Mouse (Mus musculus) heart, embryonic 16.5 days (tissue): Measurements from ENCODE around the gene Mcee. TPM values are rescaled to one million over a fixed set of nuclear protein-coding genes. Genes with fewer than 3 reads are reported as not detected.

Experiments
- ATAC-seq: fragments of 200-750 bp; cut with Nextera tagmentation; replicated peaks from 2 replicates; pipeline ENCODE4 v1.8.0; 2017; ENCODE audit warnings: moderate number of reproducible peaks; ENCODE audit not compliant: insufficient read depth, low FRiP score; ENCODE audit errors: extremely low read depth
- H3K27ac ChIP-seq: fragments of 300-500 bp; sonication (generic); 2 replicates; pipeline ENCODE4 v1.5.1; 2014; ENCODE audit warnings: mild to moderate bottlenecking, low read length, control low read depth, moderate library complexity
- H3K27me3 ChIP-seq: fragments of 300-500 bp; sonication (generic); 2 replicates; pipeline ENCODE4 v1.6.1; 2014; ENCODE audit warnings: low read length, mixed read lengths; ENCODE audit not compliant: control insufficient read depth, insufficient read depth
- H3K36me3 ChIP-seq: fragments of 300-500 bp; sonication (generic); 2 replicates; pipeline ENCODE4 v1.6.1; 2014; ENCODE audit not compliant: control insufficient read depth, insufficient read depth
- H3K4me1 ChIP-seq: fragments of 300-500 bp; sonication (generic); 2 replicates; pipeline ENCODE4 v1.6.1; 2014; ENCODE audit warnings: low read length, mixed read lengths; ENCODE audit not compliant: control insufficient read depth, insufficient read depth
- H3K4me2 ChIP-seq: fragments of 300-500 bp; sonication (generic); 2 replicates; pipeline ENCODE4 v1.6.1; 2014; ENCODE audit warnings: low read depth, mild to moderate bottlenecking, control low read depth, low read length
- H3K4me3 ChIP-seq: fragments of 300-500 bp; sonication (generic); 2 replicates; pipeline ENCODE4 v1.5.1; 2014; ENCODE audit warnings: mild to moderate bottlenecking, control low read depth, low read length
- H3K9ac ChIP-seq: fragments of 300-500 bp; sonication (generic); 2 replicates; pipeline ENCODE4 v1.6.1; 2014; ENCODE audit warnings: low read length, control low read depth
- H3K9me3 ChIP-seq: fragments of 300-500 bp; sonication (generic); replicated peaks from 2 replicates; pipeline ENCODE4 v1.6.1; 2016; ENCODE audit warnings: low read length; ENCODE audit not compliant: control insufficient read depth
- WGBS: fragments of 180-500 bp; shearing (Covaris S2); extraction: QIAGEN DNeasy Blood & Tissue Kit; methylation state at CpG from one replicate; pipeline ENCODE4 v1.1.7; 2014; 5-methylcytosine and 5-hydroxymethylcytosine counted together
- polyA plus RNA-seq: library from polyadenylated mRNA; unstranded; fragments of >200 nt; fragmentation: Nextera tagmentation; extraction: Ambion mirVana; gene quantifications from 2 replicates; pipeline ENCODE4 v1.2.1, GENCODE M21; 2015

The Mcee gene
- polyA plus RNA-seq, 1 experiment from 2014 or later, result 139 TPM

DNA sequence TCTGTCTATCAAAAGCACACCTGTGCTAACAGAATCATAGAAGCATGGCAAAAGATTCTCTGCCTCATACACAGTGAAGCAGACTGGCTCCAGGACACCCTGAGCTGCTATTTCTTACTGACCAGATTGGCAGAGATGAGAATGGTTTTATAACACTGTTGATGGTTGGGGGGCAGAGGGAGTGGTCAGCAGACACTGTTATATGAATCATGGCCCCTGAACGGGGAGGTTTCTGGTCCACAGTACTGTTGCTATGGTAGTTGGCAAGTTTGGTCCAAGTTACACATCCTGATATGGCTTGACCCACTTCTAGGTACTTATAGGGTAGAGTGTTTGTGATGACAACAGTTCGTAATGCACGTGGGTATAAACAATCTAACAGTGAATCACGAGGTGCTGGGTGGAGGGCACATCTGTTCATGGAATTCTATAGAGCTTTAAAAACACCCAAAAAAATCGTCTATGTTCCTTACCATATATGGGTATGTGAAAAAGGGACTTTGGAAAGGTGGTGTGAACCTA, 59.5 kb downstream of the Mcee start:
- H3K27me3 ChIP-seq, result no peaks in the 10 kb centered on the region
- no peak for ATAC-seq

DNA sequence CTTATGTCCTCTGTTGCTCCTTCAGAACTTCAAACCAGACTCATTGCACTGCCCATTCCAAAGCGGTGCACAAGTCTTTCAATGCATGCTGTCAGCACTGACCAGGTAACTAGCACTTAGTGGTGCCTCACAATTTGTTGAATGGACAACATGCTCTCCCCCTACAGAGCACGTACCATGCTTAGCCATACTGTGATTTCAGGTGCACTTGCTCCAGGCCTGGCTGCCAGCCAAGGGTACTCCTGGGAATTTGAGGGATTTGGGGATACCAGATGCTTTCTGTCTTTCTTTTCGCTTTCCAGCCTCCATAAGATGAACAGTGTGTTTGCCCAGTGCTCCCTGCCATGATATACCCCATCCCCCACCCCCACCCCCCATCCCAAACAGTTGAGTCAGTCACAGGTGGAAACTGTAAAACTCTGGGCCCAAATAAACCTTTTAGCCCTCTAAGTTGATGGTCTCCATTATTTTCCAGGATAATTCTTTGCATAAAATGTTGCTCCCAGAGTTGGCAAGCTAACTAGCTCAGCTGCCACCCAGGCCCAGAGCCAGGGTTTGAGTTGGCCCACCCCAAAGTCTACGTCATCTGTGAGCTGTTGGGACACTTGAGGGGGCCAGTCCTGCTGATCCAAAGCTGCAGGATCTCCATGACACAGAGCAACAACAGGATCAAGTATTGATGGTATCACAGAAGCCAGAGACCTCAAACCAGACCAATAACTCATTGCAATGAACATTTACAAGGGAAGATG, 60.2 kb downstream of the Mcee start:
- Histone ChIP-seq H3K4me2 (no peak overlapping the region), H3K36me3 (no peaks in the 10 kb centered on the region), H3K9ac (no peak overlapping the region), H3K4me3 (no peak overlapping the region), H3K27me3 (no peaks in the 10 kb centered on the region), H3K9me3 (no peaks in the 10 kb centered on the region), H3K27ac (no peak overlapping the region), H3K4me1 (no peaks in the 10 kb centered on the region)
- ATAC-seq, result no peak
- WGBS, result 76% methylated on average over 4 of the region's 4 CpGs

More for the DNA sequence above, 59.5 kb downstream of the Mcee start:
- Histone ChIP-seq H3K4me1 (no peaks in the 10 kb centered on the region), H3K36me3 (no peaks in the 10 kb centered on the region), H3K9me3 (no peaks in the 10 kb centered on the region; the same call in 1 of the 2 replicates), H3K27ac (no peak overlapping the region), H3K9ac (no peak overlapping the region), H3K4me2 (no peak overlapping the region), H3K4me3 (no peak overlapping the region)
- WGBS, result 62% methylated on average over 5 of the region's 5 CpGs

DNA sequence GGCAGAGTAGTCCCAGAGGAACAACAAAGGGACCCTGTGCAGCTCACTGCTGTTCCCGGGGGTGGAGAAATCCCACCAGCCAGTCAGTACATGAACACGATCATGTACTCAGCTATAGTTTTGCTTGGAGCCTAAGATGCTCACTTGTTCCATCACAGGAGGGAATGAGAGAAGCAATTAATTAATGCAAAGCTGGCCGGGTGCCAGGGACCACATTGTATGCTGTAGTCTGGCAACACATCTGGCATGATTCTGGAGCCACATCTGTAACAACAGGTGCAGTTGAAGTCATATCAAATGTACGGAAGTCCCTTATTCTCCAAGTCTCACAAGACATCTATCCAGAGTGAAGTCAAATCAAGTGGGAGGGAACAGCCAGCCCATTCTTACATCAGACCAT, 63.8 kb downstream of the Mcee start:
- no peaks in the 10 kb centered on the region for H3K27me3 ChIP-seq
- H3K9ac ChIP-seq, result no peak overlapping the region
- no peak for ATAC-seq
- H3K4me1 ChIP-seq, result no peaks in the 10 kb centered on the region
- no peak overlapping the region for H3K4me3 ChIP-seq
- H3K4me2 ChIP-seq, result no peak overlapping the region
- H3K36me3 ChIP-seq, result no peaks in the 10 kb centered on the region
- no peak overlapping the region for H3K27ac ChIP-seq
- no peaks in the 10 kb centered on the region for H3K9me3 ChIP-seq
- 81% methylated on average over 4 of the region's 4 CpGs for WGBS

DNA sequence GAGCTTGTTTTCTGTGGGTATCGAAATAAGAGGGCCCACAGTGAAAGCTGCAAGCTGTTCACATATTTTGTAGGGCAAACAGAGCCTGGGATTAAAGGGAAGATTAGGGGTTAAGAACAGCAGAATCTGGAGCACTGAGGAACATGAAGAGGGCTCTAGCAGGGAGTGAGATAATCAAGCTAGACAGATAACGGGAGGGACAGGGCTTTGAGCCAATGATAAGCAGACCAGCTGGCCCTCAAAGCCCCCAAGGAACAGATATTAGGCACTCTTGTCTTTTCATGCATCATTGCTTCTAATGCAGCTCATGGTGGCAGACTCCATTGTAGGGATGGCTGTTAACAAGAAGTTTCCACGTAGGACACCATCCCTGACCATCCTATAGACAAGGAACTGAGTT, 64.3 kb downstream of the Mcee start:
- H3K9me3 ChIP-seq, result no peaks in the 10 kb centered on the region
- H3K4me2 ChIP-seq, result no peak overlapping the region
- H3K9ac ChIP-seq, result no peak overlapping the region
- no peaks in the 10 kb centered on the region for H3K36me3 ChIP-seq
- ATAC-seq, result no peak
- 38% methylated on average over 3 of the region's 3 CpGs for WGBS
- H3K4me3 ChIP-seq, result no peak overlapping the region
- H3K4me1 ChIP-seq, result no peaks in the 10 kb centered on the region
- no peak overlapping the region for H3K27ac ChIP-seq
- no peaks in the 10 kb centered on the region for H3K27me3 ChIP-seq

DNA sequence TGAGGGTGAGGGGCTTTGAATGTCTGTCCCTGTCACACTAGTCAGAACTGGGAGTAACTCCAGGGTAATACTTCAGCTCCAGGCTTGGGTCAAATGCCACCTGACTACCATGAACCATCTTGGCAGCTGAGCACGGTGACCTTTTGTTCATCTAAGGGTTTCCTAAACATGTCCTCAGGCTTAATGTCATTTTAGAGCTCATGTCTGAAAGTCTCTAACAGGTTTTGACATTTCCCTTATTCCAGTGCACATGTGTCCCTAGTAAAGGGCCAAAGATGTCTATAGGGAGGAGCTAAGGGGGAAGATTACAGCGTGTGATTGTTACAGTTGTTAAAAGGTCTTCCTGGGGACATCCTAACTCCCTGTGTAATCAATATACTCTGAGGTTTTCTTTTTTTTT, 65.4 kb downstream of the Mcee start:
- Histone ChIP-seq H3K4me1 (no peaks in the 10 kb centered on the region), H3K9me3 (no peaks in the 10 kb centered on the region), H3K27ac (no peak overlapping the region), H3K36me3 (no peaks in the 10 kb centered on the region), H3K4me2 (no peak overlapping the region), H3K9ac (no peak overlapping the region), H3K27me3 (no peaks in the 10 kb centered on the region), H3K4me3 (no peak overlapping the region)
- WGBS, result 83% methylated on average over 2 of the region's 2 CpGs
- no peak for ATAC-seq

Other genes with a start within 250 kb of the Mcee start
- 0.32 TPM in 1 of 2 replicates, not detected in the other for gene Trpm1, start 238.8 kb upstream of the Mcee start, polyA plus RNA-seq
- gene Mtmr10, start 105.0 kb upstream of the Mcee start, polyA plus RNA-seq, result 6.6 TPM in 2 replicates
- 3.5 and 3.8 TPM in 2 replicates for gene Fan1, start 18.5 kb upstream of the Mcee start, polyA plus RNA-seq
- gene Mphosph10, start 339 bp upstream of the Mcee start, polyA plus RNA-seq, result 20.3 and 25.9 TPM in 2 replicates
- 0.97 and 1.9 TPM in 2 replicates for gene Apba2, start 109.1 kb downstream of the Mcee start, polyA plus RNA-seq